Mouse (Mus musculus) retina, postnatal 1 day (tissue): ENCODE data around the gene Safb.

Experiments used
- DNase-seq: peaks from one replicate; pipeline ENCODE4 v3.0.0-alpha.2; 2012

The Safb gene

DNA sequence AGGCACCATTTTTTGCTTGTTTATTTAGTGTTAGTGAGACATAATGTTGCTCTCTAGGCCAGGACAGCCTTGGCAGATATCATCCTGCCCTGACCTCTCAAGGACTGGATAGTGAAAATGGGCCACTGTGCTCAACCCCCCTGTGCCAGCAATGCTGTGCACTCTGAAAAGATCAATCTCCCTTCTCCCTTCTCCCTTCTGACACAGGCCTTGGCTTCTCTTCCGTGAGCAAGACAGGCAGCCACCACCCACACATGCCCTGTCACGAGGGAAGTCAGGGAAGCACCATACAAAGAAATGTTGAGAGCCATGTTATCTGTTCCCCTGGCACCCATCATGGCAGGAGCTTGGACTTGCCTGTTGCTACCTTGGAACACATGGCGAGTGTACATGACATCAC, 70.7 kb downstream of the Safb start:
- no peak for DNase-seq
